Comparison of ENCODE assay signal across 29 mouse cellular contexts in the genomic region with DNA sequence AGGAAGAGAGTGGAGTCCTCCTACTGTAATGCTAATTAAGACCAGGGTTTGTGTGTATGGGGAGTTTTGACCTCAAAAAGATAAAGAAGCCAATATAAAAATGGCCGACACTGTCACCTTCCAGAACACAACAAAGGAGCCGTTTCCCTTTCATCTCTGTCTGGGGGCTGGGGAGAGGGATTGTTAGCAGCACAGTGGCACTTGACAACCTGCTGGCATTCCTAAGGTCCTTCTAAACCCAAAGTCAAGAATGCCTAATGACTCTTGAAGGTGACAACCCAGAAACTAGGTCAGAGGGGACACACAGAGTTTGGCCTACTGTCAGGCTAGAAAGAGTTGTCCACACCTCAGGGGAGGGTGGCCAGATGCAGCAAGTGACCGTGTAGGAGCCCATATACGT. TPM values are rescaled to one million over a fixed set of nuclear protein-coding genes. Genes with fewer than 3 reads are reported as not detected.
DNase-seq lines count a peak whose midpoint lies in the region; ATAC-seq lines count a peak whose summit lies in the region.
"Had no signal": no experiment of that assay in that cellular context is flagged by ENCODE, and none has a peak within 500 bp of the region (broad histone marks: within the 10 kb centered on the region; RNA-seq: fewer than 3 reads in every experiment).

No protein-coding gene starts in this region.

- H3K9ac ChIP-seq in lung, embryonic 16.5 days (ENCODE audit: low read length): no peak overlapping the region
- H3K9ac ChIP-seq: embryonic facial prominence, embryonic 15.5 days; heart, embryonic 15.5 days; kidney, embryonic 15.5 days; limb, embryonic 13.5 days; neural tube, embryonic 12.5 days; stomach, embryonic 15.5 days had no signal

- H3K4me1 ChIP-seq in brown adipose tissue, adult 24 weeks (ENCODE audit: control insufficient read depth, insufficient read depth, insufficient read length, low read length): peaks cover 3% of the 10 kb centered on the region; the same call in 1 of the 2 replicates
- H3K4me1 ChIP-seq in lung, embryonic 16.5 days (replicated peaks; ENCODE audit: control insufficient read depth, insufficient read depth, low read length): 0 out of 2 replicates have a peak, but pooled peaks cover 3% of the 10 kb centered on the region
- H3K4me1 ChIP-seq: embryonic facial prominence, embryonic 15.5 days; heart, embryonic 10.5 days; heart, embryonic 15.5 days; stomach, embryonic 15.5 days had no signal

- H3K27ac ChIP-seq in brown adipose tissue, adult 24 weeks (replicated peaks; ENCODE audit: low read depth, low read length): 0 out of 2 replicates have a peak overlapping the region, but pooled peaks have one; percentile 40
- peak overlapping the region; percentile 6; the same call in 1 of the 2 replicates for H3K27ac ChIP-seq in lung, embryonic 16.5 days (ENCODE audit: low read length)
- H3K27ac ChIP-seq: embryonic facial prominence, embryonic 10.5 days; embryonic facial prominence, embryonic 15.5 days; heart, embryonic 10.5 days; heart, embryonic 15.5 days; kidney, embryonic 15.5 days; limb, embryonic 13.5 days; neural tube, embryonic 12.5 days; stomach, embryonic 15.5 days had no signal

- no peak overlapping the region for H3K4me2 ChIP-seq in lung, embryonic 16.5 days (ENCODE audit: low read depth, low read length)
- H3K4me2 ChIP-seq: embryonic facial prominence, embryonic 15.5 days; heart, embryonic 15.5 days; kidney, embryonic 15.5 days; limb, embryonic 13.5 days; liver, embryonic 11.5 days; midbrain, embryonic 11.5 days; neural tube, embryonic 12.5 days; stomach, embryonic 15.5 days had no signal

- peak; percentile 83 for ATAC-seq in lung, embryonic 16.5 days (ENCODE audit: low read depth)
- ATAC-seq: activated CD4-positive, CD25-positive, alpha-beta regulatory T cell, adult 4 months; forebrain, embryonic 14.5 days; hindbrain, embryonic 16.5 days; midbrain, embryonic 16.5 days had no signal

- WGBS in lung, embryonic 16.5 days: 17% methylated on average over 4 of the region's 4 CpGs

- no peaks in the 10 kb centered on the region for H3K27me3 ChIP-seq in lung, embryonic 16.5 days (ENCODE audit: control insufficient read depth, insufficient read depth, low read depth, low read length)
- H3K27me3 ChIP-seq: embryonic facial prominence, embryonic 15.5 days; heart, embryonic 15.5 days; kidney, embryonic 15.5 days; neural tube, embryonic 12.5 days; stomach, embryonic 15.5 days had no signal

- H3K4me3 ChIP-seq in brown adipose tissue, adult 24 weeks (ENCODE audit: insufficient read depth, low read depth, low read length): no peak overlapping the region
- no peak overlapping the region for H3K4me3 ChIP-seq in lung, embryonic 16.5 days (ENCODE audit: low read length)
- H3K4me3 ChIP-seq: embryonic facial prominence, embryonic 10.5 days; embryonic facial prominence, embryonic 15.5 days; heart, embryonic 10.5 days; heart, embryonic 15.5 days; kidney, embryonic 15.5 days; limb, embryonic 13.5 days; myocyte; neural tube, embryonic 12.5 days; stomach, embryonic 15.5 days had no signal

- H3K36me3 ChIP-seq in lung, embryonic 16.5 days (ENCODE audit: control insufficient read depth, insufficient read depth, low read length): no peaks in the 10 kb centered on the region
- H3K36me3 ChIP-seq: embryonic facial prominence, embryonic 10.5 days; embryonic facial prominence, embryonic 15.5 days; heart, embryonic 10.5 days; heart, embryonic 15.5 days; kidney, embryonic 15.5 days; limb, embryonic 13.5 days; neural tube, embryonic 12.5 days; stomach, embryonic 15.5 days had no signal

- DNase-seq in ES-CJ7 (ENCODE audit: low read depth, low spot score) (peak; percentile 25), MN1 (ENCODE audit: low spot score) (no peak)
- DNase-seq in lung, postnatal 36 days: peak; percentile 51
- DNase-seq in kidney, postnatal 4 days: no peak
- DNase-seq in thymus, postnatal 4 days: no peak
- DNase-seq: adrenal gland, postnatal 14 days; cerebellum, adult 2 months; cerebellum, postnatal 14 days; gastrocnemius, postnatal 14 days; heart, adult 11 months; kidney, adult 18-20 months; kidney, postnatal 25 days had no signal

- H3K9me3 ChIP-seq in lung, embryonic 16.5 days (ENCODE audit: control insufficient read depth, low read length): 0 out of 2 replicates have a peak, but pooled peaks cover 2% of the 10 kb centered on the region
- H3K9me3 ChIP-seq: embryonic facial prominence, embryonic 10.5 days; embryonic facial prominence, embryonic 15.5 days; heart, embryonic 10.5 days; heart, embryonic 15.5 days; kidney, embryonic 15.5 days; limb, embryonic 13.5 days; neural tube, embryonic 12.5 days; stomach, embryonic 15.5 days had no signal

RNA-seq across cellular contexts. Expression of a gene that starts 20.3 kb away (rescaled TPM):
- polyA plus RNA-seq in brown adipose tissue, adult 24 weeks (2012; ENCODE audit: insufficient read depth, insufficient read length, missing spikeins): 17.1 and 23.1 TPM in 2 replicates
- polyA plus RNA-seq in lung, embryonic 16.5 days (2015; fragmentation: Nextera tagmentation; extraction: Ambion mirVana): 12.4 and 16.1 TPM in 2 replicates
- polyA plus RNA-seq: activated CD4-positive, CD25-positive, alpha-beta regulatory T cell, adult 4 months had no signal

Comparison
In these comparisons a context has a peak if more than half of its experiments do, and no peak if none do; other contexts are left out.
1. DNase-seq: peak in ES-CJ7 (single experiment) and lung, postnatal 36 days (single experiment); none in MN1 (single experiment), kidney, postnatal 4 days (0 of 2) and thymus, postnatal 4 days (single experiment).